24 mouse cellular contexts compared by ENCODE assay signal in genomic region chr13:23806422-23807052, GRCm38 (mm10). TPM values are rescaled to one million over a fixed set of nuclear protein-coding genes. Genes with fewer than 3 reads are reported as not detected.
DNase-seq lines count a peak whose midpoint lies in the region; ATAC-seq and TF ChIP-seq lines count a peak whose summit lies in the region.
"Had no signal": no experiment of that assay in that cellular context is flagged by ENCODE, and none has a peak within 500 bp of the region (broad histone marks: within the 10 kb centered on the region; RNA-seq: fewer than 3 reads in every experiment).

Slc17a2 (plus strand) TSS chr13:23806993.

- intact Hi-C loops in heart, adult 2 months (cut with DNase I), result no loop called here
- intact Hi-C loops in left cerebral cortex, adult 2 months (cut with DNase I), result no loop called here

- TF ChIP-seq POLR2A in cerebellum, adult 2 months (IDR thresholded peaks at IDR 0.05; ENCODE audit: borderline replicate concordance, insufficient read depth, low read length), result no peak
- no peak for TF ChIP-seq POLR2A in heart, adult 2 months (IDR thresholded peaks at IDR 0.05; ENCODE audit: insufficient read depth, low read depth, low read length)

- 0 out of 2 replicates have a peak within 1 kb of the TSS, but pooled peaks have one; percentile 8 for H3K4me2 ChIP-seq in liver, embryonic 13.5 days
- H3K4me2 ChIP-seq in liver, embryonic 12.5 days, result no peak within 1 kb of the TSS
- H3K4me2 ChIP-seq in liver, postnatal 0 days (ENCODE audit: low read depth, low read length), result peak within 1 kb of the TSS; percentile 61
- H3K4me2 ChIP-seq: stomach, embryonic 15.5 days had no signal

- no peak within 1 kb of the TSS for H3K27ac ChIP-seq in cerebellum, adult 2 months (ENCODE audit: insufficient read depth, low read length)
- H3K27ac ChIP-seq in liver, embryonic 13.5 days, result 0 out of 2 replicates have a peak within 1 kb of the TSS, but pooled peaks have one; percentile 4
- no peak within 1 kb of the TSS for H3K27ac ChIP-seq in liver, embryonic 12.5 days
- peak within 1 kb of the TSS; percentile 88 for H3K27ac ChIP-seq in liver, postnatal 0 days (ENCODE audit: low read depth)
- H3K27ac ChIP-seq in heart, adult 2 months, result no peak within 1 kb of the TSS
- no peak within 1 kb of the TSS for H3K27ac ChIP-seq in left cerebral cortex, adult 2 months
- H3K27ac ChIP-seq: forebrain, embryonic 10.5 days; hindbrain, embryonic 10.5 days; stomach, embryonic 15.5 days had no signal

- H3K4me1 ChIP-seq in cerebellum, adult 2 months (ENCODE audit: control insufficient read depth, insufficient read depth, low read length), result no peaks in the 10 kb centered on the region
- H3K4me1 ChIP-seq in liver, embryonic 13.5 days (replicated peaks), result peaks cover 5% of the 10 kb centered on the region; the same call in 1 of the 2 replicates
- H3K4me1 ChIP-seq in liver, embryonic 12.5 days, result 0 out of 2 replicates have a peak, but pooled peaks cover 4% of the 10 kb centered on the region
- H3K4me1 ChIP-seq in liver, postnatal 0 days (ENCODE audit: insufficient read depth), result peaks cover 3% of the 10 kb centered on the region
- no peaks in the 10 kb centered on the region for H3K4me1 ChIP-seq in heart, adult 2 months (ENCODE audit: control insufficient read depth, insufficient read depth, low read length)
- H3K4me1 ChIP-seq: forebrain, embryonic 10.5 days; hindbrain, embryonic 10.5 days; stomach, embryonic 15.5 days had no signal

- peak; percentile 3 to 9 for DNase-seq in cerebellum, postnatal 10 days
- DNase-seq in cerebellum, adult 2 months, result no peak
- no peak for DNase-seq in liver, embryonic 13.5 days
- peak; percentile 39 for DNase-seq in kidney, adult 9 months
- peak; percentile 57 for DNase-seq in liver, postnatal 0 days
- no peak for DNase-seq in heart, adult 2 months
- no peak for DNase-seq in left cerebral cortex, adult 2 months (ENCODE audit: extremely low spot score in 1 of 2, low spot score in 2 of 2)
- DNase-seq: adrenal gland, postnatal 36 days; cerebellum, adult 9-10 months; heart, adult 18-20 months; right cerebral cortex, postnatal 14 days had no signal

- no peaks in the 10 kb centered on the region for H3K27me3 ChIP-seq in cerebellum, adult 2 months (ENCODE audit: control insufficient read depth, insufficient read depth, low read length)
- no peaks in the 10 kb centered on the region; the same call in 1 of the 2 replicates for H3K27me3 ChIP-seq in liver, embryonic 13.5 days
- no peaks in the 10 kb centered on the region for H3K27me3 ChIP-seq in liver, embryonic 12.5 days (replicated peaks)
- no peaks in the 10 kb centered on the region for H3K27me3 ChIP-seq in liver, postnatal 0 days (ENCODE audit: insufficient read depth, low read length)
- no peaks in the 10 kb centered on the region for H3K27me3 ChIP-seq in heart, adult 2 months (ENCODE audit: control insufficient read depth, insufficient read depth, low read length)
- H3K27me3 ChIP-seq: stomach, embryonic 15.5 days had no signal

- H3K9ac ChIP-seq in liver, embryonic 13.5 days, result no peak within 1 kb of the TSS
- H3K9ac ChIP-seq in liver, embryonic 12.5 days, result no peak within 1 kb of the TSS
- peak within 1 kb of the TSS; percentile 47 for H3K9ac ChIP-seq in liver, postnatal 0 days (replicated peaks)
- H3K9ac ChIP-seq in heart, adult 2 months (ENCODE audit: low read depth, low read length), result no peak within 1 kb of the TSS
- H3K9ac ChIP-seq: stomach, embryonic 15.5 days had no signal

- no peaks in the 10 kb centered on the region for H3K9me3 ChIP-seq in liver, embryonic 13.5 days (replicated peaks)
- H3K9me3 ChIP-seq in liver, embryonic 12.5 days (replicated peaks), result no peaks in the 10 kb centered on the region
- no peaks in the 10 kb centered on the region for H3K9me3 ChIP-seq in liver, postnatal 0 days (ENCODE audit: low read length)
- H3K9me3 ChIP-seq: forebrain, embryonic 10.5 days; hindbrain, embryonic 10.5 days; stomach, embryonic 15.5 days had no signal

- no peaks in the 10 kb centered on the region for H3K36me3 ChIP-seq in liver, embryonic 13.5 days
- H3K36me3 ChIP-seq in liver, embryonic 12.5 days, result no peaks in the 10 kb centered on the region
- H3K36me3 ChIP-seq in liver, postnatal 0 days (replicated peaks; ENCODE audit: insufficient read depth, low read length), result no peaks in the 10 kb centered on the region
- H3K36me3 ChIP-seq in heart, adult 2 months (ENCODE audit: control insufficient read depth, insufficient read depth, low read length), result no peaks in the 10 kb centered on the region
- H3K36me3 ChIP-seq: forebrain, embryonic 10.5 days; hindbrain, embryonic 10.5 days; stomach, embryonic 15.5 days had no signal

- no peak for TF ChIP-seq EP300 in liver, postnatal 0 days (IDR thresholded peaks at IDR 0.05; ENCODE audit: low read depth)
- TF ChIP-seq EP300 in heart, adult 2 months (IDR thresholded peaks at IDR 0.05; ENCODE audit: insufficient read depth, low read depth, low read length), result no peak

- no peak within 1 kb of the TSS for H3K4me3 ChIP-seq in cerebellum, adult 2 months (replicated peaks; ENCODE audit: insufficient read depth, low read depth, low read length)
- H3K4me3 ChIP-seq in liver, embryonic 13.5 days (replicated peaks), result no peak within 1 kb of the TSS
- no peak within 1 kb of the TSS for H3K4me3 ChIP-seq in liver, embryonic 12.5 days
- peak within 1 kb of the TSS; percentile 42 for H3K4me3 ChIP-seq in liver, postnatal 0 days (ENCODE audit: low read depth, low read length)
- no peak within 1 kb of the TSS for H3K4me3 ChIP-seq in heart, adult 2 months
- H3K4me3 ChIP-seq in left cerebral cortex, adult 2 months, result no peak within 1 kb of the TSS
- H3K4me3 ChIP-seq: forebrain, embryonic 10.5 days; hindbrain, embryonic 10.5 days; stomach, embryonic 15.5 days had no signal

- no peaks in the 10 kb centered on the region for H3K79me2 ChIP-seq in heart, adult 2 months (replicated peaks; ENCODE audit: control insufficient read depth, insufficient read depth, low read length)

- 0 out of 2 replicates have a peak, but pooled peaks have one; percentile 60 for ATAC-seq in liver, embryonic 13.5 days (ENCODE audit: low read depth)
- no peak for ATAC-seq in liver, embryonic 12.5 days
- ATAC-seq in liver, postnatal 0 days, result peak; percentile 86

- no peak for TF ChIP-seq CTCF in cerebellum, adult 2 months (IDR thresholded peaks at IDR 0.05; ENCODE audit: borderline replicate concordance, insufficient read depth, low read depth, low read length)
- TF ChIP-seq CTCF in liver, postnatal 0 days (IDR thresholded peaks at IDR 0.05; ENCODE audit: low read depth), result no peak
- TF ChIP-seq CTCF in heart, adult 2 months (IDR thresholded peaks at IDR 0.05), result no peak
- no peak for TF ChIP-seq CTCF in left cerebral cortex, adult 2 months (IDR thresholded peaks at IDR 0.05)

- WGBS in cerebellum, adult 2 months, result 71% methylated on average over 15 of the region's 15 CpGs
- 63% methylated on average over 15 of the region's 15 CpGs for WGBS in liver, embryonic 13.5 days (ENCODE audit: insufficient replicate concordance)
- 60% methylated on average over 15 of the region's 15 CpGs for WGBS in liver, embryonic 12.5 days (ENCODE audit: insufficient replicate concordance)
- WGBS in liver, postnatal 0 days (ENCODE audit: insufficient replicate concordance), result 57% methylated on average over 15 of the region's 15 CpGs
- 80% methylated on average over 15 of the region's 15 CpGs for WGBS in heart, adult 2 months

RNA-seq across cellular contexts. Expression of gene Slc17a2, which starts in this region (rescaled TPM):
- polyA plus RNA-seq in cerebellum, adult 2 months (2012; rRNA removed), result not detected in 2 replicates
- 0.52 and 0.57 TPM in 2 replicates for polyA plus RNA-seq in liver, embryonic 13.5 days (2015; fragmentation: Nextera tagmentation; extraction: Ambion mirVana)
- polyA plus RNA-seq in liver, embryonic 12.5 days (2016; fragmentation: Nextera tagmentation; extraction: Ambion mirVana), result 0.35 and 0.43 TPM in 2 replicates
- 37.0 and 39.8 TPM in 2 replicates for polyA plus RNA-seq in liver, postnatal 0 days (2015; fragmentation: Nextera tagmentation; extraction: Ambion mirVana)
- not detected for total RNA-seq in heart, adult 2 months (2021)
- polyA plus RNA-seq in heart, adult 2 months (2012; rRNA removed), result 0.06 and 0.09 TPM in 2 replicates
- not detected for total RNA-seq in left cerebral cortex, adult 2 months (2021)
- total RNA-seq: gastrocnemius, adult 8-10 months; heart, adult 18-20 months; left cerebral cortex, postnatal 25 days; megakaryocyte-erythroid progenitor cell, adult 5-6 weeks had no signal
- polyA plus RNA-seq: embryonic facial prominence, embryonic 14.5 days; forebrain, embryonic 10.5 days; heart, embryonic 16.5 days; hindbrain, embryonic 10.5 days; midbrain, postnatal 0 days; neural tube, embryonic 11.5 days; spleen, adult 2 months; thymus, postnatal 0 days had no signal

Comparison
In these comparisons a context has a peak if more than half of its experiments do, and no peak if none do; other contexts are left out.
1. RNA of gene Slc17a2 (polyA plus RNA-seq): 37.0 to 39.8 TPM in liver, postnatal 0 days; 0.52 to 0.57 TPM in liver, embryonic 13.5 days, 0.35 to 0.43 TPM in liver, embryonic 12.5 days, 0.06 to 0.09 TPM in heart, adult 2 months and not detected in cerebellum, adult 2 months; every median in the first group is over 10 times any median in the second.
2. DNase-seq: peak in cerebellum, postnatal 10 days (2 of 2), kidney, adult 9 months (single experiment) and liver, postnatal 0 days (single experiment); none in cerebellum, adult 2 months (0 of 2), liver, embryonic 13.5 days (single experiment), heart, adult 2 months (0 of 2) and left cerebral cortex, adult 2 months (0 of 2).
3. Peak in ATAC-seq, H3K27ac ChIP-seq and H3K4me2 ChIP-seq in liver, embryonic 13.5 days; RNA of the gene not detected or under 1 TPM.